Mouse (Mus musculus): ENCODE measurements around the gene Tnni3. TPM values are rescaled to one million over a fixed set of nuclear protein-coding genes. Genes with fewer than 3 reads are reported as not detected.

The Tnni3 gene
- polyA plus RNA-seq, 1 experiment from 2014 or later = 4.3 TPM

DNA sequence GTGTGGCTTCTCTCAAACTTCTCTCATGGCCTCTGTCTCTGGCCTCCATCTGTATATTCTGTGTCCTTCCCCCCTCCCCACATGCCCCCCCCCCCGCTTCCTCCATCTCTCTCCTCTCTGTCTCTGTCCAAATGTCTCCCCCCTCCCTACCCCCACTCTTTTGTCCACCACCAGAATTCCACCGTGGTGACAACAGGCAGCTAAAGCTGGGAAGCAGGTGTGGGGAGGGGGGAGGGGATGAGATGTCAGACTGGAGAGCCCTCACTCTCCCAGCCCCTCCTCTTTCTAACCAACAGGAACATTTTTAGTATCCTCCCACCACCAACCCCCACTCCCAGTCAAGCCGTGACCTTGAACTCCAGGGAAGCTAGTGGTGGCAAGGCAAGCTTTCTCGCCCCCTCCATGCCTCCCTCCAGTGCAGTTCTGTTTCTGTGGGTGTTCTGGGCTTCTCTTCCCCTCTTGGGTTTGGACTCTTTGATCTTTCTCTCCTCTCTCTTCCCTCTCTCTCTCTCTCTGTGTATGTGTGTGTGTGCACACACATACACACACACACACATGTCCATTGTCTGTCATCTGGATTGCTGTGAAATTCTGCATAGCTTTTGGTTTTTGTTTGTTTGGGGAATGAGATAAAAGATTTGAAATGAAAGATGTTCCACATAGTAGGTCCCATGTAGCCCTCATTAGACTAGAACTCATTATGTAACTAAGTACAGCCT lies 7.5 kb downstream of the Tnni3 start, which contains the start of gene Tnnt1:
Tnnt1 (minus strand) TSS at position 51 of the 719 bp plus-strand sequence.
- Histone ChIP-seq H3K36me3 (no peaks in the 10 kb centered on the region), H3K9ac (replicated peaks) (no peak within 1 kb of the TSS), H3K27ac (peak within 1 kb of the TSS; percentile 62), H3K27me3 (peaks cover 11% of the 10 kb centered on the region), H3K4me3 (replicated peaks) (peak within 1 kb of the TSS; percentile 21; the same call in 1 of the 2 replicates), H3K4me1 (replicated peaks) (peaks cover 28% of the 10 kb centered on the region), H3K9me3 (no peaks in the 10 kb centered on the region), H3K4me2 (peak within 1 kb of the TSS; percentile 4; the same call in 1 of the 2 replicates)
- WGBS = 20% methylated on average over 4 of the region's 4 CpGs
- 0 out of 2 replicates have a peak, but pooled peaks have one; percentile 17 for ATAC-seq (ENCODE audit: insufficient number of reproducible peaks, insufficient read depth, low FRiP score, low TSS enrichment, low read depth)

DNA sequence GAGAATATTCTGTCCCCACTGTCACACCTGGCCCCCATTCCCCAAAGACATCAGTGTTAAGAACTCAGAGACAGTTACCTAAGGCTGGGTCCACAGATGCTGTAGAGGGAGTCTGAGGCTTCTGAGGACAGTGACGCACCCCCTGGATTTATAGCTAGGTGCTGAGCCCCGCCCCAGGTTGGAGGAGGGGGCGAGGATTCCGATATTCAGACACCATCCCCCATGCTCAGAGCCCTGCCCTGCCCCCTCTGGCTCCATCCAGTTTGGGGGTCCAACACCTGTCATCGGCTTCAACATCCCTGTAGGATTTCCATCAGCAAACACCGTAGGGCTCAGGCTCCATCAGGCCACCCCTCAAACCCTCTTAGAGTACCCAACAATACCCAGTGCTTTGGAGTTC lies 8.2 kb downstream of the Tnni3 start:
- no peaks in the 10 kb centered on the region for H3K36me3 ChIP-seq
- peak overlapping the region; percentile 4; the same call in 1 of the 2 replicates for H3K4me2 ChIP-seq
- peaks cover 28% of the 10 kb centered on the region for H3K4me1 ChIP-seq (replicated peaks)
- peak overlapping the region; percentile 21; the same call in 1 of the 2 replicates for H3K4me3 ChIP-seq (replicated peaks)
- peak overlapping the region; percentile 62 for H3K27ac ChIP-seq
- no peaks in the 10 kb centered on the region for H3K9me3 ChIP-seq
- no peak overlapping the region for H3K9ac ChIP-seq (replicated peaks)
- ATAC-seq (ENCODE audit: insufficient number of reproducible peaks, insufficient read depth, low FRiP score, low TSS enrichment, low read depth) = peak; percentile 21; the same call in 1 of the 2 replicates
- peaks cover 8% of the 10 kb centered on the region; the same call in 1 of the 2 replicates for H3K27me3 ChIP-seq
- 51% methylated on average over 6 of the region's 6 CpGs for WGBS

DNA sequence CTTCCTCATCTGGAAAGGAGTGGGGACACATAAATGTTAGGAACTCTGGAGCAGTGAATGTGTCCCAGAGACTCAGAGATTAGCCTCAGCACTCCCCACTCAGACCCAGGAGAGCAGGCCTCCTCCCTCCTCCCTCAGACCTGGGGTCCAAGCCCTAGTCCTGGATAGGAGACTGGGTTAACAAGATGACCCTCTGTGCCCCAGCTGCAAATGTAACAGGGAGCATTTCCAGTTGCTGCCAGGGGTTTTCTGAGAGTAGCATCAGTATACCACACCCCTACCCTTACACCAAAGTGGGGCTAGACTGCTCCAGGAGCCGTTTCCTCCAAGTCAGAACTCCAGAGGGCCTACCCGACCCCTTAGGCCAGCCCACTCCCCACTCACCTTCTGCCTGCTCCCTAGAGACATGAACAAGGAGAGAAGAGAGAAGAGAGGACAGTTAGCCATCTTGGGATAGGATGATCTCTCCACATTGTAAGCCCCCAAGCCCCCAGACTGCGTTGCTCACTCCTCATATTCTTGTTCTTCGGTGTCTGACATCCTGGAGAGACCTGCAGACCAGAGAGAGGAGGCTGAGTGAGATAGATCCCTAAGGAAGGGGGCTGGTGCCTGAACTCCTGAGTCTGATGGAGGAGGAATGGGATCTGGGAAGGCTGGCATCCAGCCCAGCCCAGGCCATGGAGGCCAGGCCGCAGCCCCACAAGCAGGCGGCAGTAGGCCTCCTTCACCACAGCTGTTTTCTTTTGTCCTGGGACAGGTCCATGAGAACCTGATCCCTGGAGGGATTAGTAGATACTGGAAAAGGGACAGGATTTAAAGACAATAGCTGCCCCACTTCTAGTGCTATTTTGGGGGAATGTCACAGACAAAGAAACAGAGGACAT lies 10.0 kb downstream of the Tnni3 start:
- peak overlapping the region; percentile 59 for H3K27ac ChIP-seq
- H3K4me1 ChIP-seq (replicated peaks) = peaks cover 21% of the 10 kb centered on the region
- no peaks in the 10 kb centered on the region for H3K36me3 ChIP-seq
- H3K27me3 ChIP-seq = no peaks in the 10 kb centered on the region; the same call in 1 of the 2 replicates
- peak overlapping the region; percentile 13 for H3K4me3 ChIP-seq (replicated peaks)
- 65% methylated on average over 6 of the region's 6 CpGs for WGBS
- peak overlapping the region; percentile 27; the same call in 1 of the 2 replicates for H3K4me2 ChIP-seq
- no peak for ATAC-seq (ENCODE audit: insufficient number of reproducible peaks, insufficient read depth, low FRiP score, low TSS enrichment, low read depth)
- no peaks in the 10 kb centered on the region for H3K9me3 ChIP-seq
- peak overlapping the region; percentile 48; the same call in 1 of the 2 replicates for H3K9ac ChIP-seq (replicated peaks)

GRCm38 (mm10) chr7:4513236-4513635 lies 10.8 kb downstream of the Tnni3 start:
- Histone ChIP-seq H3K4me1 (replicated peaks) (peaks cover 21% of the 10 kb centered on the region), H3K9ac (replicated peaks) (no peak overlapping the region), H3K27ac (0 out of 2 replicates have a peak overlapping the region, but pooled peaks have one; percentile 59), H3K27me3 (no peaks in the 10 kb centered on the region; the same call in 1 of the 2 replicates), H3K36me3 (no peaks in the 10 kb centered on the region), H3K4me2 (0 out of 2 replicates have a peak overlapping the region, but pooled peaks have one; percentile 27), H3K4me3 (replicated peaks) (peak overlapping the region; percentile 13), H3K9me3 (no peaks in the 10 kb centered on the region)
- ATAC-seq (ENCODE audit: insufficient number of reproducible peaks, insufficient read depth, low FRiP score, low TSS enrichment, low read depth) = no peak
- 29% methylated on average over 13 of the region's 13 CpGs for WGBS

DNA sequence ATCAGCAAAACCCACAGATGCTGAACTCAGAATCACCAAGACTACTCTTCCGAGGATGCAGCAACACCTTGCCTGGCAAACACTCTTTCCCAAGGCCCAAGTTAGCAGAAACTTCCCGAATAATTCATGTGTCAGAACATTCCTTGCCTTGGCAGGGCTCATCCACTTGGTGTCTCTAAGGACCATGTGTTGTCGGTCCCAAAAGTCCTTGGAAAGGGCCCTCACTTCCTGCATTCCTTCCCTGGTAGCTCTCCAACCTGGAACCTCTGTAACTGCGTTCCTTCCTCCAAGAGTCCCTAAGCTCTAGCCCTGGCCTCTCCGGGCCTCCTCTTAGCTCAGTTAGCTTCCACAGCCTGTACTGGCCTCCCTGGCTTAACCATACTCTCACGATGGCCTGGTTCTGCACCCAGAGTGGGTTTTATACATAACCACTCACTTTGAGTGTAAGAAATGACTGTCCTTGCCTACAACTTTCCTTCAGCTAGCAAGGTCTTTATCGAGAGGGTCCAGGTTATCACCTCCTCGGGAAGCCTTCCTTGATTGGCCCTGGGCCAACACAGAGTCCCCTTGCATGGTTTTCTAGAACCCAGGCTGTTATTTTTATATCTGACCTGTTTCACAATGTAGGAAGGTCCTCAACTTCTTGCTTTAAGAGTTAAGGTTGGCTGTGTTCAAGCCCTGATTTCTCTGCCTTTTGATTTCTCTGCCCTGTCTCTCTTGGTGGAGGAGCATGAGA lies 12.4 kb downstream of the Tnni3 start:
- ATAC-seq (ENCODE audit: insufficient number of reproducible peaks, insufficient read depth, low FRiP score, low TSS enrichment, low read depth) = no peak

GRCm38 (mm10) chr7:4509863-4510608 lies 14.0 kb downstream of the Tnni3 start:
- peak; percentile 44; the same call in 1 of the 2 replicates for ATAC-seq (ENCODE audit: insufficient number of reproducible peaks, insufficient read depth, low FRiP score, low TSS enrichment, low read depth)
- no peak overlapping the region for H3K27ac ChIP-seq
- H3K4me1 ChIP-seq (replicated peaks) = peaks cover 10% of the 10 kb centered on the region
- H3K36me3 ChIP-seq = no peaks in the 10 kb centered on the region
- H3K9ac ChIP-seq (replicated peaks) = no peak overlapping the region
- H3K27me3 ChIP-seq = no peaks in the 10 kb centered on the region; the same call in 1 of the 2 replicates
- H3K9me3 ChIP-seq = no peaks in the 10 kb centered on the region
- peak overlapping the region; percentile 11; the same call in 1 of the 2 replicates for H3K4me3 ChIP-seq (replicated peaks)
- H3K4me2 ChIP-seq = peak overlapping the region; percentile 28
- 19% methylated on average over 24 of the region's 24 CpGs for WGBS

More for the DNA sequence above, 12.4 kb downstream of the Tnni3 start:
- H3K27ac ChIP-seq = no peak overlapping the region
- WGBS = 76% methylated on average over 8 of the region's 8 CpGs
- H3K27me3 ChIP-seq = no peaks in the 10 kb centered on the region; the same call in 1 of the 2 replicates
- H3K4me2 ChIP-seq = peak overlapping the region; percentile 4; the same call in 1 of the 2 replicates
- H3K4me1 ChIP-seq (replicated peaks) = peaks cover 21% of the 10 kb centered on the region
- no peaks in the 10 kb centered on the region for H3K9me3 ChIP-seq
- H3K4me3 ChIP-seq (replicated peaks) = no peak overlapping the region
- H3K36me3 ChIP-seq = no peaks in the 10 kb centered on the region
- H3K9ac ChIP-seq (replicated peaks) = no peak overlapping the region

DNA sequence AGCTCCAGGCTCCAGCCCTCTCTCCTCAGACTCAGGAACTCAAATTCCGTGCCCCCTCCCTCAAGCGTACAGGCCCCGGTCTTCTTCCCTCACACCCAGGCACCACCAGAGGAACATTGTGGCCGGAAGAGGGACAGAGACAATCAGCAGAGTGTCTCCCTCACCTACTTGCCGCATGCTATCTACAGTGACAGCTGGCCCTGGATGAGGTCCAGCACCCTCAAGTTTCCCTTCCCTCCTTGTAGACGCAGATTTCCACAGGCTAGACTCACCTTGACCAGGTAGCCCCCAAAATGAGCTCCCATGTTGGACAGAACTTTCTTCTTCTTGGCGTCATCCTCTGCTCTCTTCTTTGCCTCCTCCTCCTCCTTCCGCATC lies 15.3 kb downstream of the Tnni3 start:
- 95% methylated on average over 8 of the region's 8 CpGs for WGBS
- H3K27ac ChIP-seq = no peak overlapping the region

DNA sequence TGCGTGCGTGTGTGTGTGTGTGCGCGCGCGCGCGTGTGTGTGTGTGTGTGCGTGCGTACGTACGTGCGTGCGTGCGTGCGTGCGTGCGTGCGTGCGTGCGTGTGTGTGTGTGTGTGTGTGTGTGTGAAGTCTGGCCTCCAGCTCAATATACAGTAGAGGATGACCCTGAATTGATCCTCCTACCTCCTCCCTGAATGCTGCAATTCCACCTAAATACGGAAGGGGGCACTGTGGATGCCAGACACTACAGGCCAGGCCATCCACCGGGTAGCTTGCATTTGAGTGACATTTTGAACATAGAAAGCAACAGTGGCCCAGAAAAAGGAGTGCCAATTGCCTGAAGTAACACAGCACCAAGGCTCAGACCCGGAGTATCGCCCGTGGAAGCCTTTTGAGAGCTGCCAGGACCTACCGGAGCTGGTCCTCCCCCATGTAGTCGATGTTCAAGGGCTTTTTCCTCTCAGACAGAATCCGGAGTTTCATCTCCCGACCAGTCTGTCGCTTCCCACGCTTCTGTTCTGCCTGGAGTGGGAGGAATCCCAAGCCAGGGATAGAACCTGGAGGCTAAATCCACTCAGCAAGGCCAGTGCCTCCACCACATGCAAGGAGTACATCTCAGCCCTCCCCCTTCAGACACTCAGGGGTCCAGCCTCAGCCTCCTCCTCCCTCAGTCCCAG lies 15.8 kb downstream of the Tnni3 start:
- Histone ChIP-seq H3K4me3 (replicated peaks) (no peak overlapping the region), H3K9me3 (no peaks in the 10 kb centered on the region), H3K4me2 (no peak overlapping the region), H3K27me3 (no peaks in the 10 kb centered on the region; the same call in 1 of the 2 replicates), H3K27ac (no peak overlapping the region), H3K4me1 (replicated peaks) (no peaks in the 10 kb centered on the region), H3K36me3 (no peaks in the 10 kb centered on the region), H3K9ac (replicated peaks) (no peak overlapping the region)
- whole genome bisulfite sequencing = 70% methylated on average over 32 of the region's 32 CpGs
- no peak for ATAC-seq (ENCODE audit: insufficient number of reproducible peaks, insufficient read depth, low FRiP score, low TSS enrichment, low read depth)

More for the DNA sequence above, 15.3 kb downstream of the Tnni3 start:
- ATAC-seq (ENCODE audit: insufficient number of reproducible peaks, insufficient read depth, low FRiP score, low TSS enrichment, low read depth) = no peak
- H3K4me1 ChIP-seq (replicated peaks) = peaks cover 1% of the 10 kb centered on the region; the same call in 1 of the 2 replicates
- no peaks in the 10 kb centered on the region for H3K9me3 ChIP-seq
- no peaks in the 10 kb centered on the region; the same call in 1 of the 2 replicates for H3K27me3 ChIP-seq
- no peak overlapping the region for H3K4me3 ChIP-seq (replicated peaks)
- H3K4me2 ChIP-seq = no peak overlapping the region
- no peaks in the 10 kb centered on the region for H3K36me3 ChIP-seq
- H3K9ac ChIP-seq (replicated peaks) = no peak overlapping the region

- no peaks in the 10 kb centered on the region for H3K36me3 ChIP-seq
- H3K9me3 ChIP-seq = no peaks in the 10 kb centered on the region
- 64% methylated on average over 3 of the region's 4 CpGs for WGBS
- H3K9ac ChIP-seq (replicated peaks) = no peak overlapping the region
- no peaks in the 10 kb centered on the region for H3K4me1 ChIP-seq (replicated peaks)
- H3K27me3 ChIP-seq = no peaks in the 10 kb centered on the region; the same call in 1 of the 2 replicates
- no peak overlapping the region for H3K4me2 ChIP-seq
- H3K27ac ChIP-seq = no peak overlapping the region
- ATAC-seq (ENCODE audit: insufficient number of reproducible peaks, insufficient read depth, low FRiP score, low TSS enrichment, low read depth) = no peak
- no peak overlapping the region for H3K4me3 ChIP-seq (replicated peaks)
Observed at GRCm38 (mm10) chr7:4507220-4507619, 16.8 kb downstream of the Tnni3 start.

Measured in limb, embryonic 12.5 days (tissue).